Mouse (Mus musculus) layer of hippocampus, adult 11-12 months (tissue): ENCODE measurements around the gene Ncoa7.

Experiments
- DNase-seq: peaks from one replicate; pipeline ENCODE4 v3.0.0; 2022; ENCODE audit warnings: low spot score

Gene Ncoa7

DNA sequence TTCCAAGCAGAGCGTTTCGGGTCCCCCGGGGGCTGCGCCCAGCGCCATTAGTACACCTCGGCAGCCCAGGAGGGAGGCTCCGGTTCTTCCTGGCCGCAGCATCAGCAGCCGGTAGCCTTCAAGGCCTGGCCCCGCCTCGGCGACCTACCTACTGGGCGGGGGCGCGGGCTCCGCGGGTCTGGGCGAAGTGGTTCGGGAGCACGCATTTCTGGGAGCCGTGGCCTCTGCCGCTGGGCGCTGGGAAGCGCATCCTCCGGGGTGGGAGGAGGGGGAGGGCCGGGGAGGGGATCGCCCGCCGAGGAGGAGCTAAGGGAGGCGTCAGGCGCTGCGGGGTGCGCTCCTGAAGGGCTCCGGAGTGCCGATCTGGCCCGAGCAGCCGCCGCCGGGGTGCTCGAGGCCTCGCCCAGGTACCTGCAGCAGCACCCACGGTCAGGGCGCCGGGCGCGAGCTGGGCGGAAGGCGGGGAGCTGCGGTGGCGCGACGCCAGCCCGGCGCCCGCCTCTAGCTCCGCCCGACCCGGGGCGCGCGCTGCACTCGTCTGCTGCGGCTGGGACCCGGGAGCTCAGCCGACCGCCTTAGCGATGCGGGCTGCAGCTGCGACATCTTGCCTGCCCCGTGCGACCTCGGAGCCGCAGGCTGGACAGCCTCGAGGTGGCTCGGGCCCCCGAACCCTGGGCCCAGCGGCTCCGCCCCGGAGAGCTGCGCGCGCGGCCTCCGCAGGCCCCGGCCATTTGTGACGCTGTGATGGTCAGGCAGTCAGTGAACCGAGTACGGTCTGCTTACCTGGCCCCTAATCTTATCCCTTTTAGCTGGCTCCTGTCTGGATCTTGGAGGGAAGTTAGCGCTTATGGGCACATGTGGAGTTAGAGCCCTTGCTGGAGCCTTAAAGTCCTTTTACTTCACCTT lies at the start of gene Ncoa7:
Gene Ncoa7 (minus strand): TSS at position 646 of the 906 bp plus-strand sequence.
- peak; percentile 73 for DNase-seq

DNA sequence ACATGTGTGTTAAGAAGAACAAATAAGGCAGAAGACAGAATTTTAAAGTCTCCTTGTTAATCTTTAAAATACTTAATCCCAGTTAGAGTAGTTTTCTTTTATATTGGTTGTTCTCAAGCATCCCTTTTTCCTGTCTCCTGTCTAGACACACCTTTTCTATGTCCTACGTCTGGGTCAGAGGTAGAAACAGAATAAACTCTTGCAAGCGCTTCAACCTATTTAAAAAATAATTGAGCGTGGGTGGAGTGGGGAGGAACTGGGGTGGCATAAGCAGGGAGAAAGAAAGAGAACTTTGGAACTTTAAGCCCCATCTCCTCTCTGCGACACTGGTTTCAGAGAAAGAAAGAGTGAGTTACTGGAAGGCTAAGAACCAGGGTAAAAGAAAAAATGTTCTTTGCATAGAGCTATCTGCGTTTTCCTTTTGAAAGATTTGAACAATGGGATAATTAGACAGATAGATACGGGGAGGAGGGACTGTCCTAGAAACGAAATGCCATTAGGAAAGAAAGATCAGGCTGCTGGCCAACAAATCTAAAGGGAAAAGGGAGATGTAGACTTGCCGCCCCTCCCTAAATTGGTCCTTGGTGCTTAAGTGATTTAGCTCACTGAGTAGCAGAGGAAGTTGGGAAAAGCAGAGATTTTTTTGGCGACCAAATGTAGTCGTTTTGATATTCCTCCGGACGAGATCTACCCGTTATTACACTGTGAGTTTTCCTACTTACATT lies 42.1 kb upstream of the Ncoa7 start:
- no peak for DNase-seq

DNA sequence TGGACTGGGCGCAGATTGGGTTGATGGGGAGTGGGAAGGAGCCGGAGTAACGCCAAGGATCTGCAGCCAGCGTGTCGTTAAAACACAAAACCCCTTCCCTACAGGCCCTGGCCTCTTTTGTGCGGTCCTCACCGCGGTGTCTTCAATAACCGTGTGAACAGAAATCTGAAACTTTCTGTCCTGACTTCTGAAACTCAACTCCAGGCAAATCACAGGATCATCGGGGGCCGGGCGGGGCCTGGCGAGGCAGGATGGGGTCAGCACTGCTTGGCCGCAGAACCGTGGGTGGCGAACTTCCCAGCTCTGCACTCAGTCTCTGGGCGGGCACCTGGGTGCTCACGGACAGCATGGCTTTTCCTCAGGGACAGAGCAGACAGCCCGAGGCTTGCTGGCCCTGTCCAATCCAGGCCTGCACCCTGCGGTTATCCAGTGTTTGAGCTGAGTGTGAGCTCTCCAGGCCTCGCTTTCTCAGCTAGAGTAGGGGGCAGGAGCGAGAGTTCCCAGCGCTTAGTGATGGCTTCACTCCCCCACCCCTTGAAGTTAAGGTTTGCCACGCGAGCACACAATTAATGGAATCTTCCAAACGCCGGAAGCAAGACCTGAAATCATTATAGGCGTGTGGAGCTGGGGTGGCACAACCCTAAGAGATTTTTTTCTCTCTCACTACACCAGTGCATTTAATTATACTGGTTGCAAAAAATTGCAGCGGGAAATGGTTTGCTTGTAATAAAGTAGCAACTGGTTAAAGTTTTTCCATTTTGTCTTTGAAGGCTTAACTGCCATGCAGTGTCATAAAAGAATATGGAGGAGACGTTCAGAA lies 41.3 kb upstream of the Ncoa7 start:
- no peak for DNase-seq

DNA sequence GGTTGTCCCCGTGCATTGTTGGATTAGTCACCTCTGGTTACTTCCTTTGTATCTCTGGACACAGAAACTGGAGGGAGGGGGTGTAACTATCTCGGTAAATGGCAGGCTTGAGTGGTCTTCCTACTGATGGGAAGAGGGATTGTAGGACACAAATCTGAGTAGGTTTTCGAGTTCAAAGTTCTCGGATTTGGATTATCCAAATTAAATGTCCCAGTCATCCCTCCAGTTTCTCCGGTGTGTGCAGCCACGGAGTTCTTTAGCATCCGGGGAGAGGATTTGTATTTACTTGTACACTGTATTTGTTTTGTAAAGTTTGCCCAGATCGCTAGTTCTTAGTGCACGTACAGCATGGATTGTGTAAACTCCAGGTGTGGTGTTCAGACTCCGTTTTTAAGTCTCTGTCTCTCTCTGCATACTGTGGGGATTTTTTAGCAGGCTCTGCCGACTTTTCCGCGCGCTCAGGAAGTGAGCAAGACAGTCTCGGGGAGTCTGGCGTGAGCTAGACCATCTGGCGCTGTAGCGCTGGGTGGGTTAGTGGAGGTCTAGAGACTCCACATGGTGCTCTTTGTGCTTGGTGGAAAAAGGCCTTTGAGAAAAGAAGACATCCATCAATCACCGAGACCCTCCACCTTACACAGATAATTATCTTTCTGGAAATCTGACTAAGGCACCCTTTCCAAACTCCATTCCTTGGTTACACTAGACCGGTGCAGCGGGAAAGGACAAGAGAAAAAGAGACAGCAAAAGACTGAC lies 40.5 kb upstream of the Ncoa7 start:
- peak; percentile 15 for DNase-seq

DNA sequence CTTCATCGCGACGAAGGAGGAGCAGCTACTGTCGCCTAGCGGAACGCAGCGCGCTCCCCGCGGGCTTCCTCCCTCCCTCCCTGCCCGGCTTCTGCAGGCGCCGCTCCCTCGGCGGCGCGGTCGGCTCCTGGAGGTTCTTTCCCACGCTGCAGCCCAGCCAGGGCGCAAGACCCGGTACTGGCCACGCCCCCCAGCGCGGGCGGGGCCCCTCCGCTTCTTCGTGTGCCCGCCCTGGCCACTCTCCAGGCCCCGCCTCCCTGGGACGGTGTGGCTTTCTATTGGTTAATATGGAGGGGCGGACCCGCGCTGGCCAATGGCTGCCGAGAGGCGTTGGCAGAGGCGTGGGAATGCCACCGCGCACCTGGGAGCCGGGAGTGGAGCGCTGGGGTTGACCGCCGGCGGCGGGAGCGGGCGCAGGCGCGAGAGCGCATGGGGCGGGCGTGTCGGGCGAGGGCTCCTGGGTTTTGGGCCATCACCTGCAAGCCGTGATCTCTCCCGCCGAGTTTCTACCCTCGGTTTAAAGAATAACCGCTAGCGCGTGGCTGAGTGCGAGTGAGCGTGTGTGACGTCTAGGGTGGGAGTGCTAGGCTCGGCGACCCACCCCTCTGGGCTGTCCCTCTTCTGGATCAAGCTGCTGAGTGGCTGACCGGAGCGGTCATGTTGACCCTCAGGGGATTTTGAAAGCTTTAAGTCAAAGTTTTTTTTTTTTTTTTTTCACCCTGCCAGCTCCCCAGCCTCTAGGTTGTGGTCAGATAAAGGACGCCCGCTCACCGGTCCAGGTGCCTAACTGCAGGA lies 39.7 kb upstream of the Ncoa7 start, which contains the start of gene Hey2:
Gene Hey2 (minus strand): TSS at position 159 of the 795 bp plus-strand sequence.
- peak; percentile 98 for DNase-seq

DNA sequence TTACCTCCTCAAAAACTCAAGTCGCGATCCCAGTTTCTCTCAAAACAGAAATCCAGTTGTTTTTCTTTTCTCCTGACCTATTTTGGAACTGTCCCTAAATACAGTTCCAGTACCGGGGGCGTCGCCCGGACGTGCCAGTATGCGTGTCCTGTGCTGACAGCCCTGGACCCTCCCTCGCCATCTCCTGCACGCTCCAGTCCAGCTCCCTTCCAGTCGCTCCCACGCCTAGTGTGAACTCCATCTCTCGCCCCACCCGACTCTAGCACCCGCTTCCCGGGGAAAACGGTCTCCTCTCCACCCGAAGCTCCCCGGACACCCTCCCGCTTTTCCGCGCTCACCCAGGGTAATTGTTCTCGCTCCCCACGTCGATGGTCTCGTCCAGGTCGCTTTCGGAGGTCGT lies 39.1 kb upstream of the Ncoa7 start:
- DNase-seq = no peak

DNA sequence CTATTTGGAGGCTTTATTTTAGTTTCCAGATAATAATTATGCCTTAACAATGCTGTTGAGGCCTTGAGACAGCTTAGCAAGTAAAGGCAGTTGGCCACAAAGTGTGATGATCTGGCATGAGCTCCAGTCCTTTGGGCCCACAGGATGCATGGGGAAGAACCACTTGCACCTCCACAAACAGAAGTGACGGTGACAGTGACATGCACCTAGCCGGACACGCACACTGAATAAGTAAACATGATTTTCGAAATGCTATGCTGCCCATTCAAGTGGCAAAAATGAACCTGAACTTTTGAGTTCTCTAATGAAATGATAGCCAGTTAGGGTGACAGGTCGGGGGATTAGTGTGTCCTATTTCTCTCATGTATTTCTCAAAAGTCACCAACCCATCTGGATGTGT lies 37.7 kb upstream of the Ncoa7 start:
- no peak for DNase-seq

DNA sequence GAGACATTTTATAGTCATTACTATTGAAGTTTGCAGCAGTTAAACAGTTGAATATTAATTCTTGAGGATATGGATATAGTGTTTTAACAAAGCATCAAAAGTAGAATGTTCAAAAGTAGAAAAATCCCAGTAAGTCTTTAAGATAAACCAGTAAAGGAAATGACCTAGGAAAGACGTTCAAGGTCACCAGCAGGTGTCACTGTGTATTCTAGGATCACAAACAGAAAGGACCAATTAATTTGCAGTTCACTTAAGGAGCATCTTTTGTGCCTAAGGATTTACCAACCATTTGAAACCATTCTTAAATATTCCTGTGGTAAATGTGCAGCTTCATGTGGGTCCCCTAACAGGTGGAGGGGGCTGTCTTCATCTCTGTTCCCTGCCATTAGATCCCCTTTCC lies 35.1 kb upstream of the Ncoa7 start:
- no peak for DNase-seq

DNA sequence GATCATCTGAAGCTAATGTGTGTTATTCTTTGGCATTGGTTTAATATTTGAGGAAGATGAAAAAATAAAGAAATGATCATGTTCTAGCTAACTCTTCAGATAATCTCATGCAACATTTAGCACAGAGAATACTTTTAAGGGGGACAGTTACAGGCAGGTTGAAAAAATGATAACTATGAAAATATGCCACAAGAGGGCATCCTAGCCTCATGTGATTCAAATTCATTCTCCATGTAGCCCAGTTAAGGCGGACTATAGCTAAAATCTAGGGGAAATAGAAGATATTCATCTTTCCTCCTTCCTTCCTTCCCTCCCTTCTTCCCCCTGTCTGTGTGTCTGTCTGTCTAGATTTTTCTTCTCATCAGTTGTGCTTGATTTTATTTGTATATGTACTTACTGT lies 21.9 kb upstream of the Ncoa7 start:
- peak; percentile 51 for DNase-seq

DNA sequence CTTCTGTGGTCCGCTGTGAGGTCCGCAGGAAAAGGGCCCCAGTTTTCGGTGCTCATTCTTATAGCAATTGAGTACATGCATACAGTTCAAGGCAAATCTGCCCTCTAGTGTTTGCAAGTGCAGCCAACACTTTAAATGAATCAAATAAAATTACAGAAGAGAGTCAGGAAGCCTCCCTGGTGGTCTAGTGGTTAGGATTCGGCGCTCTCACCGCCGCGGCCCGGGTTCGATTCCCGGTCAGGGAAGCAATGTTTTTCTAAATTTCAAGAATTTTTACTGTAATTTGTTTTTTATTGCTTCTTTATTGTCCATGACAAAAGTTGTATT lies 7.8 kb upstream of the Ncoa7 start:
- peak; percentile 93 for DNase-seq

DNA sequence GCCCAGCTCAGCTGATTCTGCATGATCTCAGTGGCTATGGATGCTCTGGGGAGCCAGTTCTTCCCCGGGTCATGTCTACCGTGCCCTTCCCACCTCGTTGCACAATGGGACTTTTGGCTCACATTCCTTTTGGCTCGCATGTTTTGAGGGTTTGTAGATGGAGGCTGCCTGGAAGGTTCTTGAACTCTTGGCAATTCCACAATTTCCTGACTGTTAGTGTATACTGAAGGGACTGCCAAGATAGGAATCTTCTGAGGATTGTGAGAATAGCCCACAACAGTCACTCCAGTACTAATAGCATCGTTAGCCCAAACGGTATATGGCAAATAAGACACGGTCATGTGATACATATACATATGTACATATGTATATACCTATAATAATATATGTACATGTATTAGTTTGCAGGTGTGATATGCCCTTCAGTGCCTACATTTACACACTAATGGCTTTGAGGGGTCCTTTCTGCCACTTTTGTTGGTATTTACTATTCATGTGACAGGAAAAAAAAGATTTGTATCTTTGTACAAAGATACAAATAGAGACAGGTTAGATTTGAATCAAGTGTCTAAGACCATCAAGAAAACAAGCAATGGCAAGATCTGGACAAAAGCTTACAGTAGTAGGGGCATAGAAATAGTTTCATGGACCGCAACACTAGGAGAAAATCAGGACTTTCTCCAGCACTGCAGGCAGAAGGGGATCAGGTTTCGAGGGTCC lies 7.3 kb upstream of the Ncoa7 start:
- no peak for DNase-seq

DNA sequence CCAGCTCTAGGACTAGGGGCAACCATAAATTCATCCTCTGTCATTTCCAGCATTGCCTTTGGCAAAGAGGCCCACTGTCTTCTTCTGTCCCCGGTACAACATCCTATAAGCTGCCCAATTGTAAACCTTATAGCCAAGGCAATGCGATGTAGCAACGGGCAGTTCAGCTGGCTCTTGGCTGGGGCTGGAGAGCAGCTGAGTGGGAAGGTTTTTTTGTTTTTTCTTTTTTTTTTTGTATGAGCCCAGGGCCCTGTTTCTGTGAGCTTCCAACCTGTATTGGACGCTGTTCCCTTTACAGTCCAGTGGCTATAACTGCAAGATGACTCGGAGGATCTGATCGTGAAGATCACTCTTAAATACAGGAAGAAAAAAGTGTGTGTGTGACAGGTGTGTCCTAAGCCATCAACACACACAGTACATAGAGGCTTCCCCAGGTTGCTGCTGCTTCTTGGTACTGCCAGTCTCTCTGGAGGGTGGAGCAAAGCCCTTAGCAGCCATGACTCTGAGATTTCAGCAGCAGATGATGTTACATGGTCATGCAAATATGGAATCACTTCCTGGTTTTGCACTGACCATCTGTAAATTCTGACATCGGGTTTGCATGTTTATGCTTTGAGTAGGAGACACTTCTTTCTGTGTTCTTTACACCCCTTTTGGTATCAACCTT lies 594 bp upstream of the Ncoa7 start:
- DNase-seq = peak; percentile 17

DNA sequence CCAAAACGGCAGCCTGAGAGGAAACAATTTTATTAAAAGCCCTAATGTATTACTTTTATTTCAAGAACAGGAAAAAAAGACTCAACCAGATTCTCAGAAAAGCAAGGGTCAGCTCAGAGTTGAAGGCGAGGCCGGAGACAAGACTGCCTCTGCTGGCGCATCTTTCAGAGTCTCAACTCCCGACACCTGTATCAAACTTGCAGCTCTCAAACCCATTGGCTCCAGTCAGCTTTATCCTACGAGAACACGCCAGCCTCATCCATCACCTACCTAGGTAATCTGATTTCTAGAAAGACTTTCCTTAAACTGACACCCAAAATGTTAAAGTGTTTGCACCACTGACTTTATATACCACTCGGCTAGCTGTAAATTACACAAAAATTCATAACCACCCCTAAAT lies 1.1 kb downstream of the Ncoa7 start:
- DNase-seq = peak; percentile 18

DNA sequence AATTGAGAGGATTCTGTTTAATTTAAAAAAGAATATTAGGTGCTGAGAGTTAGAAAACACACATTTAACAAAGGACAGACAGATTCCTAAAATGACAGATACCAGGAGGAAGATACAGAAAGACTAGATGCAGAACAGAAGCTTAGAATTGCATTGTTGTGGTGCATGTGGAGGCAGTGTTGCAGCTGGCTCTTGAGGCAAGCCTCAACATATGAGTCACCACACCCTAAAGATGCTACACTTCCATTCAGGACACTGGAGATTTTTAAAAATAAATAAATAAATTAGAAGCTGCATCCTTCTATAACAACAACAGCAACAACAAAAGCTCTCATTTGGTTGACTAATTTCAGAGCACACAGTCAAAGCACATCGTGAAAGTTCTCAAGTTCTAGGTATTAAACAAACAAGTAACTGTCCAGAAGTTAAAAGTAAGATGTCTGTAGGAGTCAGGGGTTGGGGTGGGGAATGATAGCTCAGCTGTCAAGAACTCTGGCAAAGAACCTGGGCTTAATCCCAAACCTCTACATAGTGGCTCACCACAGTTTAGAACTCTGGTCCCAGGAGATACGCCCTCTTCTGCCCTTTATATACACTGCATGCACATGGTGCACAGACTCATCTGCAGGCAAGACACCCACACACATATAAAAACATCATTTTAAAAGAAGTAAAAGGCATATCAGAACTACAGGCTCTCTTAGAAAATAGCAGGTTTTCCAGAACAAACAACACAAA lies 3.2 kb downstream of the Ncoa7 start:
- no peak for DNase-seq

DNA sequence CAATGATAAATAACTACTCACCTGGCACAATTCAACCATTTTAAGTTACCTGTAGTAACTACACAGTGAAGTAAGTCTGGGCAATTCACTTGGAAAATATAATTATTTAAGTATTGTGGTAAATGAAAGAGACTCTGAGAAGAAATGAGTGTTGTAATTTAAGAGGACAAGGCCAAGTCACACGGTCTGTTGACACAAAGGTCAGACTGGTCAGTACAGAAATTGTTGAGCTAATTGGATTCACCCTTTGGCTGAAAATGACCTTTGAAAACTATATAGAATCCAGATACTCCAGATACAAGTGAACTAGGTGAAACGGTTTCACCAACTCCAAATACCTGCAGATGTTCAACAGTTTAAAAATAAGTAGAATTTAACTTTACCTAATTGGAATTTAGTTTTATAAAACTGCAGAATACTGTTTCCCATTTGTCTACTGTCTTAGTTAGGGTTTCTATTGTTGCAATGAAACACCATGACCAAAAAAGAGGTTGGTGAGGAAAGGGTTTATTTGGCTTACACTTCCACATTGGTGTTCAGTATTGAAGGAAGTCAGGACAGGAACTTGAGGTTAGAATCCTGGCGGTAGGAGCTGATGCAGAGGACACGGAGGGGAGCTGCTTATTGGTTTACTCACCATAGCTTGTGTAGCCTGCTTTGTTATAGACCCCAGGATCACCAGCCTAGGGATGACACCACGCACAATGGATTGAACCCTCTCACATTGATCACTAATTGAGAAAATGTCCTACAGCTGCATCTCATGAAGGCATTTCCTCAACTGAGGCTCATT lies 6.5 kb downstream of the Ncoa7 start:
- no peak for DNase-seq

DNA sequence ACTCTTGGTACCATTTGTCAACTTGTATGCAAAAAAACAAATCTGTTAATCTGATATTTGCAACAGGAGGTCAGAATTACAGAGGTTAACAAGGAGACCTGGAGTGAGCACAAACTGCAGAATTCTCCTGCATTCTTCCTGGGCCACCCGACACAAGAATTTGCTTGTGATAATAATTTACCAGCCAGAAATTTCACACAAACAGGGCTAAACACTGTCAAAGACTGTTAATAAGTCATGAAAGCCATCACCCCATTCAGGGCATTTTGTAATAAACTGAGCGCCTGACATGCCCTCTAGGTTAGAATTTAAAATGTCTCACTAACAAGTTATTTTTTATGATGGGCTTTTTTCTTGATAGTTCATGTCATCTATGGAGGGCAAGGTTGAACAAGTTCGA lies 12.1 kb downstream of the Ncoa7 start:
- DNase-seq = no peak

DNA sequence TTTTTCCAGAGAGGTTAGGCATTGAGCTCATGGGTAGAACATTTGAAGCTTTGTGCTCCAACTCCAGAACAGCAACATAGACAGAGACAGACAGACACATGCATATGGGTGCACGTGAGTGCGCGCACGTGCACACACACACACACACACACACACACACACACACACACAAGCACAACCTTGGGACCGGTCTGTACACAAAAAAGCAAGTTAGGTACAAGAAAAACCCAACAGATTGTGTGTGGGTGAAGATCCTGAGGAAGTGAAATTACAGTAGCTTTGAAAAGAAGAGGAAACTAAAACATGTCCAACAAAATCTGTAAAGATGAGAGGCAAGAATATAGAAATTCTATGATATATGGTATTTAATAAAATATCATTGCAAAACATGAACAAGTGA lies 13.6 kb downstream of the Ncoa7 start:
- no peak for DNase-seq

DNA sequence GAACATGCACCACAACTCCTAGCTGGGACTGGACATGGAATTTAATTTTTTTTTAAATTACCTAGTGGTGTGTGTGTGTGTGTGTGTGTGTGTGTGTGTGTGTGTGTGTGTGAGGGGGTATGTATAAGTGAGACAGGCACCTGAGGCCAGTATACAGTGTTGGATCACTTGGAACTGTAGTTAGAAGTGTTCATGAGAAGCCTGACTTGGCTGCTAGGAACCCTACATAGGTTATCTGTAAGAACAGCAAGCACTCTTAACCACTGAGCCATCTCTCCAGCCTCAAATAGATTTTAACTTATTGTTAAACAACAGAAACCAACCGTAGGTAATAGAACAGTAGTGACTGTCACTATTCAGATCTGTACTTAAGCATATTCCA lies 14.8 kb downstream of the Ncoa7 start:
- no peak for DNase-seq
